Mouse (Mus musculus): ENCODE results near the gene Rtn4ip1.

DNA sequence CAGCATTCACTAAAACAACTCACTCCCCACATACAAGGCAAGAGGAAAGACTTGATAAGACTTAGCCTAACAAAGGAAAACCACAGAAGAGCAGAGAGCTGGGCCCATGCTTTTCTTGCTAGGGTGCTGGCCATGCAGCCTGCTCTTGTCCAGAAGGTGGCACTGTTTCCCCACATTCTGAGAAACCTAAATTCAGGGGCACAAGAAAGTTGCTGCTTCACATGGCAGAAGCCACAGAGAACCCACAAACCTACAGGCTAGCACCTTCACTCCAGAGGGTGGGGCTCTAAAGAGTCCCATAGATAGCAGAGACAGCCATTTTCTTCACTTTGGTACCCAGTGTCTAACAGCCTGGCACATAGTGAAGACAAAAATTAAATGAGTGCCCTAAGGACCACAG lies 52.3 kb downstream of the Rtn4ip1 start:
- TF ChIP-seq CTCF (IDR thresholded peaks at IDR 0.05; ENCODE audit: insufficient read depth, low read length) (peak; percentile 91), POLR2A (IDR thresholded peaks at IDR 0.05; ENCODE audit: borderline replicate concordance, extremely low read depth, low read depth, low read length) (no peak)

Measured in lung, adult 2 months (tissue).